Mouse (Mus musculus) adrenal gland, postnatal 14 days (tissue): ENCODE results near the gene Mad2l2. TPM values are rescaled to one million over a fixed set of nuclear protein-coding genes. Genes with fewer than 3 reads are reported as not detected.
"Not testable (repeated sequence)": the region's sequence is repeated elsewhere in the genome, so short reads cannot be mapped to it uniquely, and the experiment has no call there.

Experiments used
- DNase-seq: peaks from one replicate; pipeline ENCODE4 v3.0.0; 2021; ENCODE audit warnings: mixed read lengths
- microRNA-seq, 2 experiments: library from miRNA; unstranded; fragments of <30 nt; microRNA quantifications; one replicate each; pipeline ENCODE4 v1.2.0; 2021
- total RNA-seq: library from RNA; stranded (reverse); gene quantifications from 2 replicates; pipeline ENCODE4 v1.2.3, GENCODE M21; 2021

Gene Mad2l2
- total RNA-seq, 1 experiment from 2014 or later, result 21.2 TPM

DNA sequence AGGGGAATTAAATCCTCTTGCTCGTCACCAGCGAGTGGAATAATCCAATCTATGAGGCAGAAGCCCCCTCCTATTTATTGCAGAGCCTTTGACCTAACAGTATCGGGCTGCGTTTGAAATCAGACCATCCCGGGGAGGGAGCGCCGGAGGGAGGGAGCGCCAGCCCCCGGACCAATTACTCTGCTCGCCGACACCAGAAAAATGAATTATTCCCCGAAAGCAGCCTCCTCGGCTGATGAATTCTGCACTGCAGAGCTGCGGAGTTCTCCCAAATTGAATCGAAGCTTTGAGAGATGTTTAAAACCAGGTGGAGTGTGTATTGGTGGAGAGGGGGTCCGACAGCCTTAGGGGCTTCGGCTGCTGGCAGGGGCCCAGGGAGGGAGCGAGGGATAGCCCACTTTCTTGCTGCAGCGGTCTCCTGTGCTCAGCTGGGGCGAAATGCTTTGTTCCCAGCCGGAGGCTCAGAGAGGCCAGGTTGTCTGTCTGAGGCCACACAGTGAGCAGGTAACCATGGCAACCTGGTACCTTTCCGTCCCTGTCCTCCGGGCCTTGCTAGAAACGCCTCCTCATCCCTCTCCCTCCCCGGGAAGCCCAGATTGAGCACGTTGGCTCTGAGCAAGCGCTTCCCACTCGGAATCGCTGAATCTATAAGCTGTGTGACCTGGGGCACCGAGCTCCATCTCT, 43.8 kb downstream of the Mad2l2 start:
- no peak for DNase-seq

DNA sequence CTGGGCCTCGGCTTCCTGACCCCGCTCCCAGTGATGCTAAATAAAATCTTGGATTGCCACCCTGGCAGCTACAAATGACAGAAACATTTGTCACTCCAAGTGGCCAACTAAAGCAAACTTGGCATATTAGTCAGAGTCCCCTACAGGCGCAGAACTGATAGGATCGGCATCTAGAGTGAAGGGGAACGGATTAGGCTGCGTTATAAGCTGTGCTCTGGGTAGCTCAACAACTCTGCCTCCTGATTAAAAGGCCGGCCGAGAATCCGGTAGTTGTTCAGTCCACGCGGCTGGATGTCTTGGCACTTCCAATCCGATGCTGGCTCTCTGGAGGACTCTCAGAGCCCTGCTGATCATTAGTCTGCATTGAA, 44.3 kb downstream of the Mad2l2 start:
- DNase-seq, result no peak

DNA sequence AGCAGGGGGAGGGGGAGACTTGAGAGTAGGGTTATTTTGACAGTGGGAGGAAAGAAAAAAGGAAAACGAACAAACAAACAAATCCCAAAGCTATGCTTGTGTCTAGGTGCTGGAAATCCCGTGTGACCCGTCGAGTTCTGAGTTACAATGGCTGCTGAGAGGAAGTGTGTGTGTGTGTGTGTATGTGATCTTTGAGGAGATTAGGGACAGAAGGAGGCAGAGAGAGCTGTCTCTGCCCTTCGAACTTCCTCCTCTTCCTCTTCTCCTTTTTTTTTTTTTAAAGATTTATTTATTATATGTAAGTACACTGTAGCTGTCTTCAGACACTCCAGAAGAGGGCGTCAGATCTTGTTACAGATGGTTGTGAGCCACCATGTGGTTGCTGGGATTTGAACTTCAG, 46.4 kb downstream of the Mad2l2 start:
- not testable (repeated sequence) for DNase-seq

DNA sequence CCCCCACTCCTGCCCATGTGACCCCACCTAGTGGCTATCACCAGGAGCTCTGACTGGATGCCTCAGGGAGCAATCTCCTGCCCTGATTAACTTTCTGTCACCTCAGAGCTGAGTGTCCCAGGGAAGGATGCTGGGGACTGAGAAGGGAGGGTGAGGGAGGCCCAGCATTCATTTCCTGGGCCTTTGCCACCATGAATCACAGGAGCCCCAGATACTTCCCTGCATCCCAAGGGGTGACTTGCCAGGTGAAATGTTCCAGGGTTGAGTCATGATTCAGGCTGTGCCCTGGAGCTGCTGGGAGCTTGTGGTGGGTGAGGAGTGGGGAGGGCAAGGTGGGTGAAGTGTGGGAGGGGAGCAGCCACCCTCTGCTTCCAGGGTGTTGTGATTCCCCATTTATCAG, 47.5 kb downstream of the Mad2l2 start:
- DNase-seq, result no peak

DNA sequence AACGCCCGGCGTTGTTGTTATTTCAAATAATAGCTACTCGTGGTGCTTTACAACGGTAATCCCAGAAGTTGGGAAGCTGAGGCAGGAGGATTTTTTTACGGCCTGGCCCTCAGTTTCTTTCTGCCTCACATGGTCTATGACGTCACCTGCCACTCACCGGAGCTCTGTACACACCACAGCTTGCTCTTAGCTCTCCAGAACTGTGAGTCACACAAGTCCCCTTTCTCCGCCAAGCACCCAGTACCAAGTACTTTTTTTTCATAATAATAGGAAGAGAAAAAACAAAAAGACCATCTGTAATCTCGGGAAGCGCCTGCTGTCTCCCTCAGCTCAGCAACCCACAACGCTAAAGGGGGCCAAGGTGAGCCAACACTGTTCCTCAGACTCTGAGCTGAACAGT, 51.3 kb downstream of the Mad2l2 start:
- DNase-seq, result no peak

DNA sequence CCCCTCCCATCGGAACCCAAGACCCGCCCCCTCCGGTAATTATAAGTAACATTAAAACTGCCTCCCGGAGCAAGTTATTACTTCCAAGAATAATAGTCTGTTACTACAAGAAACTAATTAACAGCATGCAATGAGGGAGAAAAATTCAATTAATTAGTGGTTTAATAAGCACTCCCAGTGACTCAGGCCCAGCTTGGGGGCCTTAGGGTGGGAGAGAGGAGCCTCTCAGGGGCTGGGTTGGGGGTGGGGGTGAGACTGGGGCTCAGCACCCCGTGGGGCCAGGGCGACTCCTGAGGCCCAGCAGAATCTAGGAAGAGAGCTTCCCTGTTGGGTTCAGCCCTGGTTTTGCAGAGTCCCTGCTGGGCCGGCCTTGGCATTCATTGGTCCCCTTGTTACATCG, 52.2 kb downstream of the Mad2l2 start:
- DNase-seq, result no peak

DNA sequence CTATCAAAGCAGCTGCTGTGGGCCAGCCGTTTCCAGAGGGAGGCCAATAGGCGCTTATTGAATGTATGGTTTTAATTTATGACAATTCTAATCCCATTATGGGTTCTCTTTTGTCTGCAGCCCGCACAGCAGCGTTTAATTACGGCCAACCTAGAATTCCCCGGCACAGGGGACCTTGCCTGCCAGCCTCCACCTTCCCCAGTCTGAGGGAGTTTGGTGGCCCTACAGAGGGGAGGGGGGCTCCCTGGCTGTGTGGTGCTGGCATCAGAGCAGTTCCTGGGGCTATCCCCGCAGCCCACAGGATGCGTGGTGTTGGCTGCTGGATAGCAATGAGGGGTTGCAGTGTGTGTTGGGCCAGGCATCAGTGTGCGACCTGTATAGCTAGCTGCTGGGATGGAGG, 54.4 kb downstream of the Mad2l2 start:
- no peak for DNase-seq

DNA sequence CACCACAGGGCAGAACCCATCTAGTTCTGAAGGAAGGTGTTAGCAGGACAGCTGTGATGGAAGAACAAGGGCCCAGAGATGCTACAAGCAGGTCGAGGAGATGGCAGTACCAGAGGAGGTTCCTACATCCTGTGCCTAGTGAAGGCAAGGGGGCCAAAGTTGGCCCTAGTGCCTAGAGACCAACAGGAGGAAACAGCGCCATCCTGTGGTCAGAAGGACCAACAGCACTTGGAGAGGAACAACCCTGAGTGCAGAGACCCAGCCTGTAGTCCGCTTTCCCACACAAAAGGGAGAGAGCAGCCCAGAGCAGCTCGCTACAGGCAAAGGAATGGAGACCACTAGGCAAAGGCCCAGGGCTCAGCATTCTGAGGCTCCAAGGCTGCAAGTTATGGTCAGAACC, 55.6 kb downstream of the Mad2l2 start:
- DNase-seq, result no peak

DNA sequence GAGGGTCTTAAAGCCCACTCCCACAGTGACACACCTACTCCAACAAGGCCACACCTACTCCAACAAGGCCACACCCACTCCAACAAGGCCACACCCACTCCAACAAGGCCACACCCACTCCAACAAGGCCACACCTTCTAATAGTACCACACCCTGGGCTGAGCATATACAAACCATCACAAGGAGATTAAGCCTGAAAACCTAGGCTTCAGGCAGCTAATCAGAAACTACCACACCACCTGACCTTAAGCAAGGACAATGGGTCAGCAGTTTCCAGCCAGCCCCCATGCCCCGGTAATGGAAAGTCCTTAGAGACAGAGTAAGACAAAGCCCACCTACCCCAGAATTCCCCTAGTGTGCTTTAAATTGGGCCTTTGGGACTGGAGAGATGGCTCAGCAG, 58.6 kb downstream of the Mad2l2 start:
- DNase-seq, result not testable (repeated sequence)

DNA sequence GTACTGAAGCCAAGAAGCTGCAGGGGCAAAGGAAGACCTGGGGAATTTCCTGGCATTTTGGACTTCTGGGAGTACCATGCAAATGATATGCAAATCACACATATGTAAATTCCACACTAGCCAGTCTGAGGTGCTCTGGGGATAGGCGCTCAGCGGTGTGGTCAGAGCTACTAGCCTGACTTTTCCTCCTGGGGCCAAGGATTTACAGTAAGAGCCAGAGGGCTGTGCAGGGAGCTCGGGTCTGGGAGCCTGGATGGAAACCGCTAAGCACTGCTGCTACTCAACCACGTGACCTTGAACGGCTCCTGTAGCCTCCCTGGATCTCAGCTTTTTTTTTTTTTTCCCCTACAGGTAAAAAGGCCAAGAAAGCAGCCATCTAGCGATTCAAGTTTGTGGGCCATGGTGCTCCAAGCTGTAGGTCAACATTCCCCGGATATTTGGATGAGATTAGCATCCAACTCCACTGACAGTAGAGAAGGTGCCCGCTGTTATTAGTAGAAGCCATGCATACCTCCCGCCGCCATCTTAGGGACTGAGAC, 62.6 kb downstream of the Mad2l2 start:
- no peak for DNase-seq

DNA sequence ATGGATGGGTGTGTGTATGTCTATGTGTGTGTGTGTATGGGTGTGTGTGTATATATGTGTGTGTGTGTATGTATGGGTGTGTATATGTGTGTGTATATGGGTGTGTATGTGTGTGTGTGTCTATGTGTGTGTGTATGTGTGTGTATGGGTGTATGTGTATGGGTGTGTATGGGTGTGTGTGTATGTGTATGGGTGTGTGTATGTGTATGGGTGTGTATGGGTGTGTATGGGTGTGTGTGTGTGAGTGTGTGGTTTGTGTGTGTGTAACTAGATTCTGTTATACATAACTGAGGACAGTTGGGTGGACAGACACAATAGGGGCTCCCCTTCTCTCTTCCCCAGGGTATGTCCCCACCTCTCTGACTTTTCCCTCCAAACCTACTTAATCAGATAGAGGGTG, 64.2 kb downstream of the Mad2l2 start:
- no peak for DNase-seq

Small RNAs within 50 kb of the gene (microRNA-seq; reads per million reads assigned to microRNA genes)
- 0 to 0.38 reads per million in 2 experiments for gene Mir7022

Other genes with a start within 250 kb of the Mad2l2 start
- gene Mfn2, start 225.7 kb upstream of the Mad2l2 start, total RNA-seq, result 191 and 207 TPM in 2 replicates
- gene Plod1, start 193.6 kb upstream of the Mad2l2 start, total RNA-seq, result 43.7 and 44.2 TPM in 2 replicates
- gene 2510039O18Rik, start 189.5 kb upstream of the Mad2l2 start, total RNA-seq, result 43.4 and 44.0 TPM in 2 replicates
- gene Nppb, start 144.6 kb upstream of the Mad2l2 start, total RNA-seq, result not detected in 2 replicates
- gene Nppa, start 129.7 kb upstream of the Mad2l2 start, total RNA-seq, result not detected in 2 replicates
- 9.7 and 12.0 TPM in 2 replicates for gene Clcn6, start 91.6 kb upstream of the Mad2l2 start, total RNA-seq
- gene Mthfr, start 91.3 kb upstream of the Mad2l2 start, total RNA-seq, result 42.6 and 46.6 TPM in 2 replicates
- 45.1 and 45.2 TPM in 2 replicates for gene Agtrap, start 42.4 kb upstream of the Mad2l2 start, total RNA-seq
- 0.11 and 0.38 TPM in 2 replicates for gene Draxin, start 314 bp downstream of the Mad2l2 start, total RNA-seq
- gene Fbxo6, start 21.8 kb downstream of the Mad2l2 start, total RNA-seq, result 30.7 and 31.0 TPM in 2 replicates
- gene Fbxo44, start 30.1 kb downstream of the Mad2l2 start, total RNA-seq, result 6.7 and 9.1 TPM in 2 replicates
- 3.3 and 3.9 TPM in 2 replicates for gene Fbxo2, start 30.2 kb downstream of the Mad2l2 start, total RNA-seq
- gene Disp3, start 157.6 kb downstream of the Mad2l2 start, total RNA-seq, result 0.26 and 0.71 TPM in 2 replicates